Mouse (Mus musculus): ENCODE data around the gene Hoxa6. TPM values are rescaled to one million over a fixed set of nuclear protein-coding genes. Genes with fewer than 3 reads are reported as not detected.

Hoxa6 gene
- total RNA-seq, 2 experiments from 2014 or later: 0.41 TPM; not detected in 1

GRCm38 (mm10) chr6:52168191-52169055, 40.1 kb downstream of the Hoxa6 start:
- no peak for ATAC-seq (replicated peaks; ENCODE audit: poor library complexity, severe bottlenecking)

- no peak for ATAC-seq (replicated peaks; ENCODE audit: poor library complexity, severe bottlenecking)
Measured at GRCm38 (mm10) chr6:52167736-52168161, 40.8 kb downstream of the Hoxa6 start.

DNA sequence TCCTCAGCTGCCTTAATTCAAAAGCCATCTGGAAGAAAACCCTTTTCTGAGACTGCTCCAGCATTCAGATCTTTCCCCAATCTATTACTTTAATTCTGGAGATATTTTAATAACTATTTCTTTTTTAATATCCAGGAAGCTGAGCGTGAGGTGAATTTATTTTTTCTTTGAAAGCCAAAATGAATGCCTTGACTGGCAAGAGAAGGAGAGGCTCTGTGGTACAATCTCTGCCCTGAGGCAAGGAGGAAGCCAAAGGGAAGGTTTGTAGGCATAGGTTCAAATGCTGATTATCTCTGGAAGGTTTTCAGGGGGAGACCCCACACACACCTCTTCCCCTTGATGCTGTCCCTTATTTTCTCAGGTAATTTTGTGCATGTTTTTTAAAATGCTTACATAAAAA, 41.3 kb downstream of the Hoxa6 start:
- no peak for ATAC-seq (replicated peaks; ENCODE audit: poor library complexity, severe bottlenecking)

DNA sequence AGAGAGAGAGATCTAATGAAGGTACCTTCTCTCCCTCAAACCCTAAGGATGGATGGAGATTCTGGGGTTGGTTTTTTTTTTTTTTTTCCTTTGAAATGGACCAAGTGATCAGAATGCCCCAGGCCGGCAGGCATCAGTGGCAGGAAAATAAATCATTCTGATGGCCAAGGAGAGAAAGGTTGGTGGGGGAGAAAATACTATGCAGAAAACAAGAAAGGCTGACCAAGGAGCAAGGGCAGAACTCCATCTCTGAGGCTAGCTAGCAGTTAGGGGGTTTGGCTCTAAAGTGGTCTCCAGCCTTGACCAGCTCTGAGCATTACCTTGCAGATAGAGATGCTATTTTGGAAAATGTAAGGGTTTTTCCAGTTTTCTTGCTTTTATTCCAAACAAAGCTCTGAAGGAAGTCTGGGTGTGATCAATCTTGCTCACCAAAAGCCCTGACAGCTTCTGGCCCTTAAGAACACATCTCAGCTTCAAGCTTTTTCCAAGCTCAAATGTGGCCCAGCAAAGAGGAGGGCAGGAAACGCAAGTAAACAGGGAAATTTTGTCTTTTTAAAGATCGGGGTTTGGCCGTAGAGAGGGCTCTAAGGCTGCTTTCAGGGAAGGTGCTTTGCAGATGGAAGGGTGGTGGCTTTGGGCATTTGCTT, 42.0 kb downstream of the Hoxa6 start:
- no peak for ATAC-seq (replicated peaks; ENCODE audit: poor library complexity, severe bottlenecking)

GRCm38 (mm10) chr6:52165441-52166370, 42.8 kb downstream of the Hoxa6 start:
- ATAC-seq (replicated peaks; ENCODE audit: poor library complexity, severe bottlenecking): no peak

DNA sequence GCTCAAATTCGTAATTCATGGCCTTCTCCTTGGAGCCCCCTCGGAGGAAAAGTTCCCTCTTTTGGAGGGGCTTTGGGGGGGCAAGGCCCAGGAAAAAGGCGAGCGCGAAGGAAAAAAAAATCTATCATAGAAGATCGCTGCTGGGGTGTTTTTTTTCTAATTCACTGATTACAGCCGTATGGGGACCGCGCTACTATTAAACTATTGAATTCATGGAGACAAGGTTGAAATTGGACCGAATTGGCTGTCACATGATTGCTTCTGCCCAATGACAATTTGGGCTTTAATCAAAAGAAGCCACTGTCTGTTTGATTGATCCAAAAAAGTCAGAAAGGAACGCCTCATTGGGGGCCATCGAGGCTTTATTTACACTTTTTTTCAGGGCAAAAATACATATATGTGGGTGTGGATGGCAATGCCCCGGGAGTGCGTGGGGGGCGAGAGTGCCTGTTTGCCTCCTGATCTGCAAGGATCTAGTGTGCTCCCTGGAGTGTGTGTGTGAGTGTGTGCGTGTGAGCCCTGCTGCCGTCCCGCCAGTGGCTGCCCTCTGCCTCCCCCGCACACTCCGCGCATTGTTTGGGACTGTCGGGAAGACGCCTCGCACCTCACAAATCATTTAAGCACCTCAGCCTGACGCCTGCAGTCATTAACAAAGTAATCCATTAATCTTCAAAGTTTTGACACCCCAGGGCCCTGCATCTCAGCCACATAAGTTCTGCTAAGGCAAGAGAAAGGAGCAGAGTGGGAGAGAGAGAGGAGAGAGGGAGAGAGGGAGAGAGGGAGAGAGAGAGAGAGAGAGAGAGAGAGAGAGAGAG, 43.7 kb downstream of the Hoxa6 start, which contains the start of gene Hoxa2:
Gene Hoxa2, minus strand, starts transcription at position 206 of the 815 bp plus-strand sequence.
- ATAC-seq (replicated peaks; ENCODE audit: poor library complexity, severe bottlenecking): no peak

DNA sequence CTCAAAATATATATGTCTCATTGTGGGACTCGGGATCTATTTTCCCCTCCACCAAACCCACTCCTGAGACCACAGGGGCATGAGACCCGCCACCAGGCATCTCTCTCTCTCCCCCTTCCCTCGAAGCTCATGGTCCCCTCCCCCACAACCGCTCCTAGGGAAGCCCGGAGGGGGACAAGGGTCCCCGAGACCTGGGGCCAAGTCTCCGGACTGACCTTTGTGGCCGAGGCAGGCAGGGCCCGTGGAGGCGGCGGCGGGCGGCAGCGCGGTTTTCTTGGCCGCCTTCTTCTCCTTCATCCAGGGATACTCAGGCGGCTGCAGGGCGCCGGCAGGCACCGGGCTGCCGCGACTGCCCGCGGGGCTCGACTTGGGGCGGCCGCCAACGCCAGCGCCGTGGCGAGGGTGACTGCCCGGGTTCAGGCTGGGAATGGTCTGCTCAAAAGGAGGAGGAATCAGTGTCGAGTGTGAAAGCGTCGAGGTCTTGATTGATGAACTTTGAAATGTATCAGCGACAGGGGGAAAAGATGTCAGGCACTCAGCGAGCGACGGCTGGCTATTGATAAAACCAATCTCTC, 44.4 kb downstream of the Hoxa6 start:
- no peak for ATAC-seq (replicated peaks; ENCODE audit: poor library complexity, severe bottlenecking)

DNA sequence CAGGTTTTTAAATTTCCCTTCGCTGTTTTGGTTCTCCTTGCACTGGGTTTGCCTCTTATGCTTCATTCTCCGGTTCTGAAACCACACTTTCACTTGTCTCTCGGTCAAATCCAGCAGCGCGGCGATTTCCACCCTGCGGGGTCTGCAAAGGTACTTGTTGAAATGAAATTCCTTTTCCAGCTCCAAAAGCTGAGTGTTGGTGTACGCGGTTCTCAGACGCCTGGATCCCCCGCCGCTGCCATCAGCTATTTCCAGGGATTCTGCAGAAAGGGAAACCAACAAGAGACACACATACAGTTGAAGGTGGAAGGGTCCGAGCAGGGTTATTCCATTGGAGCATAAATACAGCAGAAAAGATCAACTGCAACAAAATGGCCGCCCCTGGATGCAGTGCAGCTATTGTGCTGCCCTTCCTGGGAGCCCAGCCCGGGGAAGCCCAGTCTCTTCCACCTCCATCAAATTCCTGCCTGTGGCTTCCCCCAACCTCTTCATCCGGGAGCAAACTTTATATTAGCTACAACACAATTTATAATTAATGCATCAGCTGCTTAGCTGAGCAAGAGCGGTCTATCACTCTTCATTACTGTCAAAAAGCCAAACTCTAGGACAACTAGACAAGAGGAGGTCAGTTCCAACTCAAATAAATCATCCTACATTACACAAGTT, 45.0 kb downstream of the Hoxa6 start:
- no peak for ATAC-seq (replicated peaks; ENCODE audit: poor library complexity, severe bottlenecking)

- no peak for ATAC-seq (replicated peaks; ENCODE audit: poor library complexity, severe bottlenecking)
Measured at GRCm38 (mm10) chr6:52162611-52163365, 45.7 kb downstream of the Hoxa6 start.

DNA sequence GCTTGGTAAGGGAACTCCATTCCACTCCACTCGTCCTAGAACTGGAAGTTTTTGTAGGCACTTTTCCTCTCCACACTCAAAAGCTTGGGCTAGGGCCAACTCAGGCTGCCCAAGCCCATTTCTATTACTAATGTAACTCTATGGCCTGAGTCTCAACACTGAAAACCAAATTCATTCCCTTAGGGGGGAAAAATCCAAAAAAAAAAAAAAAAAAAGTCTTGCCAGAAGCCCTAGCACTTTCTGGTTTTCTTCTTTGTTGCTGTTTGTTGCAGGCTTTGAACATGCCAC, 46.5 kb downstream of the Hoxa6 start:
- ATAC-seq (replicated peaks; ENCODE audit: poor library complexity, severe bottlenecking): no peak

GRCm38 (mm10) chr6:52161336-52162092, 47.0 kb downstream of the Hoxa6 start:
- no peak for ATAC-seq (replicated peaks; ENCODE audit: poor library complexity, severe bottlenecking)

DNA sequence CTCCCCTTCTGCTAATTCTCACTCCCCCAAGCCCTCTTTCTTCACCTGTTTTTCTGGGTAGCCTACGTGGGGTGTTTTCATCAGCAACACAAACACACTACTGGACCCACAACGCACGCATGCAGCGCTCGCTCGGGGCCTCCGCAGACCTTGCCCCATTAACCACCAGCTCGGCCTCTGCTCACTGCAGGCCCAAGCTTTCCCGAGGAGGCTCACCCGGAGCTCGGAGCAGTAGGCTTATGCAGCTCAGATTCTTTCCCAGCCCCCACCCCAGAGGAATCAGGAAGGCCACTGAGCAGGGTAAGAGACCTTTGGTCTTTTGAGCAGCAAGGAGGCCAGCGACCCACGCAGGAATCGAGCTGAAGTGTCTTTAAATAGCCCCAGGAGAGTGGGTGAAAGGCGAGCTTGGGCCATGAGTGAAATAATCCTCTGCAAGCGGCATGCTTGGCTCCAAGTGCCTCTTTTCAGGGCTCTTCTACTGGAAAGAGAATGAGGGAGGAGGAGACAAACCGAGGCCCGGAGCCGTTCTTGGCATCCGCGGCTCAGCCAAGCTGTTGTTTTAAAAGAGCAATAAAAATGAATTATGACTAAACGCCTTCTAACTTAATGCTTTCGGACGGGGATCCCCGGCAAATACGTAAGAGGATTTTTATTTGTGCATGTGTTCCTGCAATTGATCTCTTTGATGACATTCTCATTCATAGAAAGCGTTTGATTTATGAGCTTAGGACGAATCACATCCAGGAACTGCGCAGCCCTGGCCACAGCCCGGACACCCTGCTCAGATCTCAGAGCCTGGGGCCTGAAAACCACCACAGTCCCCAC, 47.8 kb downstream of the Hoxa6 start:
- ATAC-seq (replicated peaks; ENCODE audit: poor library complexity, severe bottlenecking): no peak

GRCm38 (mm10) chr6:52159979-52160378, 48.5 kb downstream of the Hoxa6 start:
- peak; percentile 50 for ATAC-seq (replicated peaks; ENCODE audit: poor library complexity, severe bottlenecking)

DNA sequence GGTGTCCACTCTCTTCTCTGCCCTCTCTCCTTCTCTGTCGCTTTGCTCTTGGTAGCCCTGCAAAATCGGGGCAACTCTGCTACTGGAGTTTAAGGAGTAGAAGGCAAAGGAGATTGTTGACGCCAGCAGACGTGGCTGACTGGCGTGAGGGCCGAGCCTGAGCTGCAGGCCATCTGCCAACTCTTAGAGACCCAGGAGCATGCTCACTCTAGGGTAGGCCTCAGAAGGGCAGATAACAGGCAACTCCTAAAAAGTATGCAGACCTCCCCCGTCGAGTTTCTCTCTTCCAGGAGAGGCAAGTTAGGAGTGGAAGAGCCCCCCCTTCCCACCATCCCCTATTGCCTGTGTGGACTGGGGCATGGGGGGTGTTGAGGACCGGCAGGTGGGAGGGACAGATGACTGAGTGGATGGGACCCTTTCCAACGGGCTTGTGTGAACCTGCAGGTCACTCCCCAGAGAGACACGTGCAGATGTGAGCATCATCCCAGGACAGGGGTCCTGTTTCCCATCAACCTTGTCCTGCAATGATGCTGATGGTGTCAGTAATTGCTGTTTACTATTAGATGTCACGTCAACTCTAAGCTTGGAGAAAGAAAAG, 49.3 kb downstream of the Hoxa6 start:
- ATAC-seq (replicated peaks; ENCODE audit: poor library complexity, severe bottlenecking): no peak

DNA sequence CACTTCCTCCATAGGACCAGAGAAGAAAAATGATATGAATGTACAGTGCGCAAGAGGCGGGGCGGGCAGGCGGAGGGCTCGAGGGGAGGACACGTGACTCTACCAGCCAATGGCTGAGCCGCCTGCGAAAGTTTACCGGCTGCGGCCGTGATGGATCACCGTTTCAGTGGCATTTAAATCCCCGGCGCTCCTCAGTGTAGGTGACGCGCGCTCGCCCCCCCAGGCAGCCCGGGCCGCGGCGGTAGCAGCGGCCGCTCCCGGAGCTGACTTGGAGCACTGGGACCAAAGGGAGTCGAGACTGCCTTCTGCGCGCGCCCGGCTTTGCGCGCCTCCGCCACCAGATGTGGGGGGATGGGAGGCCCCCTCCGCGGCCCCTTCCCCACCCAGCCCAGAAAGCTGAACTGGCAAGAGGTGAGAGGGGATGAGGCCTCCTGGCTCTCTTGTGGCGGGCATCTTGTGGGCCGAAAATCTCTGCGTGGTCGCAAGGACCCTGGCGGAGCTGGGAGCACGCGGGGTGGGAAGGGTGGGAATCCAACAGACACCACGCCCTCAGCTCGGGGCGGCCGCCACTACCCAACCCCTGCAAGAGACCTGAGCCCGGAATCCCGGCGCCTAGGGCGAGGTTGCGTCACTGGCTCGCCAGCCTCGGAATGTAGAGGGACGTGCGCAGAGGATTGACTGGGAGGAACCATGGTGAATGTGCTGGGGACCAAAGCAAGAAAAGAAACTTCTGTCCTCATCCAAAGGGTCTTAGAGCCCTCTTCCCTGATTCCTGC, 50.1 kb downstream of the Hoxa6 start, which contains the start of gene Hoxa1:
Gene Hoxa1, minus strand, starts transcription at position 42 of the 776 bp plus-strand sequence.
- ATAC-seq (replicated peaks; ENCODE audit: poor library complexity, severe bottlenecking): peak; percentile 86
